Comparison of ENCODE assay signal across 10 mouse cellular contexts in the genomic region with DNA sequence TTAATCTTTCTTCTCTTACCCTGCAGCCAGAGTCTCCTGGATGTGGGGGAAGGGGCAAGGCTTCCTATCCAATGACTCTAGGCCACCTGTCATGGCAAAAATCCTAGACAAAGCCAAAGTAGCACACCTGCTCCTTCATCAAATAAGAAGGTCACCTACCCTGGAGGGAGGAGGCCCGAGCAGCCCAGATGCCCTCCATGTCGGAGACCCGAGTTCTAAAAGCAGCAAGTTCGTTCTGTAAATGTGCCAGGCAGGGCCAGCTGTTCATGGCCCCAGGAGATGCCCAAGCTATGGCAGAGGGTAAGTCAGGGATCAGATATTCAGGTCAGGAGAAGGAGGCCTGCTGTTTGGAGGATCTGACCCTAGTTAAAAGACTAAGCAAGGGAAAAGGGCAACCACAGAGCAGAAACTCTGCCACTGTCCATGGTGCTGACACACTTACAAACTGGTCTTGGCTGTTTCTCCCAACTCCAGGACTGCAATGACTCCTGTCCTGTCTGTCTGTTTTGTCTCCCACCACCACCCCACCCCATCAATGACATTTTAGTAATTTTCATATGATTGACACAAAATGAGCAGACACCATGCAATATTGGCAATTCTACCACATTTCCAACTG.
DNase-seq lines count a peak whose midpoint lies in the region; ATAC-seq and TF ChIP-seq lines count a peak whose summit lies in the region.
"Had no signal": no experiment of that assay in that cellular context is flagged by ENCODE, and none has a peak within 500 bp of the region (broad histone marks: within the 10 kb centered on the region; RNA-seq: fewer than 3 reads in every experiment).

No protein-coding gene starts in this region.

- intact Hi-C loops in gastrocnemius, adult 2 months (cut with DNase I) = no loop called here

- H3K27me3 ChIP-seq in kidney, embryonic 14.5 days (ENCODE audit: control insufficient read depth, insufficient read depth, low read length) = peaks cover 3% of the 10 kb centered on the region; the same call in 1 of the 2 replicates
- peaks cover 93% of the 10 kb centered on the region for H3K27me3 ChIP-seq in CH12.LX (replicated peaks)

- H3K9ac ChIP-seq in kidney, embryonic 14.5 days (ENCODE audit: low read depth, low read length) = no peak overlapping the region
- no peak overlapping the region for H3K9ac ChIP-seq in CH12.LX (ENCODE audit: insufficient read depth, low read depth)

- no peak for TF ChIP-seq CTCF in CH12.LX (conservative IDR thresholded peaks at IDR 0.05 in 1 of 2, IDR thresholded peaks at IDR 0.05 in 1 of 2; ENCODE audit: low read depth in 2 of 2, low read length in 2 of 2)
- TF ChIP-seq CTCF in gastrocnemius, adult 2 months (IDR thresholded peaks at IDR 0.05) = no peak

- dilution Hi-C loops in CH12.LX (cut with MboI; ENCODE audit: extremely low pct_ligation_motif_present, extremely low pct_unique_long_range_greater_than_20kb, low sequenced_read_pairs) = no loop called here

- no peak for TF ChIP-seq RAD21 in CH12.LX (IDR thresholded peaks at IDR 0.05; ENCODE audit: low read depth, low read length)

- DNase-seq in kidney, adult 18-20 months = peak; percentile 6
- DNase-seq in CH12.LX (ENCODE audit: extremely low read depth) = peak; percentile 25
- DNase-seq in WW6 (ENCODE audit: low read depth, low spot score) = peak; percentile 9
- DNase-seq in forelimb bud, embryonic 11.5 days (ENCODE audit: low read depth, low spot score) = peak; percentile 80
- DNase-seq in spleen, adult 12 weeks (ENCODE audit: low spot score) = no peak
- DNase-seq in gastrocnemius, adult 2 months = no peak
- DNase-seq in layer of hippocampus, adult 9-11 months = no peak

- no peaks in the 10 kb centered on the region for H3K36me3 ChIP-seq in kidney, embryonic 14.5 days (ENCODE audit: control insufficient read depth, insufficient read depth, low read length)
- H3K36me3 ChIP-seq in CH12.LX (replicated peaks in 1 of 2; ENCODE audit: control insufficient read depth in 1 of 2, insufficient read depth in 1 of 2, low read length in 1 of 2) = no peaks in the 10 kb centered on the region

- in situ Hi-C loops in CH12.LX (cut with MboI; ENCODE audit: low pct_ligation_motif_present, low pct_unique_long_range_greater_than_20kb, low sequenced_read_pairs) = no loop called here

- ATAC-seq in kidney, embryonic 14.5 days (ENCODE audit: low FRiP score, low TSS enrichment) = no peak
- ATAC-seq: intestine, embryonic 16.5 days had no signal

- no peaks in the 10 kb centered on the region for H3K9me3 ChIP-seq in kidney, embryonic 14.5 days (ENCODE audit: control insufficient read depth, low read length)
- H3K9me3 ChIP-seq in CH12.LX (replicated peaks; ENCODE audit: low read length) = no peaks in the 10 kb centered on the region

- no peaks in the 10 kb centered on the region for H3K4me1 ChIP-seq in kidney, embryonic 14.5 days (ENCODE audit: control insufficient read depth, insufficient read depth, low read length)
- H3K4me1 ChIP-seq in CH12.LX (ENCODE audit: control insufficient read depth in 1 of 2, insufficient read depth in 2 of 2) = no peaks in the 10 kb centered on the region

- no peak for TF ChIP-seq POLR2A in CH12.LX (IDR thresholded peaks at IDR 0.05; ENCODE audit: low read depth, low read length)

- H3K4me3 ChIP-seq in kidney, embryonic 14.5 days (ENCODE audit: low read length) = no peak overlapping the region
- H3K4me3 ChIP-seq in CH12.LX (replicated peaks in 1 of 3; ENCODE audit: low read depth in 2 of 3, low read length in 2 of 3, poor library complexity in 1 of 3) = no peak overlapping the region
- no peak overlapping the region for H3K4me3 ChIP-seq in gastrocnemius, adult 2 months

- 89% methylated on average over 4 of the region's 4 CpGs for WGBS in kidney, embryonic 14.5 days

- no peak overlapping the region for H3K27ac ChIP-seq in kidney, embryonic 14.5 days (ENCODE audit: low read depth, low read length)
- no peak overlapping the region for H3K27ac ChIP-seq in CH12.LX (ENCODE audit: insufficient read depth, low read depth)
- H3K27ac ChIP-seq in gastrocnemius, adult 2 months = no peak overlapping the region
- H3K27ac ChIP-seq: macrophage had no signal

- H3K4me2 ChIP-seq in kidney, embryonic 14.5 days (replicated peaks; ENCODE audit: low read depth, low read length) = no peak overlapping the region
- no peak overlapping the region for H3K4me2 ChIP-seq in CH12.LX (ENCODE audit: insufficient read depth, low read depth, poor library complexity, severe bottlenecking)

- no peak for TF ChIP-seq EP300 in CH12.LX (IDR thresholded peaks at IDR 0.05; ENCODE audit: low read length)

- no peaks in the 10 kb centered on the region for H3K79me2 ChIP-seq in CH12.LX (replicated peaks; ENCODE audit: control insufficient read depth, extremely low read depth, insufficient read depth, poor library complexity, severe bottlenecking)

TF ChIP-seq in CH12.LX, 34 proteins besides CTCF, POLR2A, EP300 and RAD21:
- TF ChIP-seq NRF1 (IDR thresholded peaks at IDR 0.05; ENCODE audit: low read depth, low read length) (no peak), CHD2 (IDR thresholded peaks at IDR 0.05; ENCODE audit: low read length) (no peak), HCFC1 (IDR thresholded peaks at IDR 0.05; ENCODE audit: low read depth, low read length) (no peak)

Comparison
In these comparisons a context has a peak if more than half of its experiments do, and no peak if none do; other contexts are left out.
1. DNase-seq: peak in kidney, adult 18-20 months (single experiment), CH12.LX (single experiment), WW6 (single experiment) and forelimb bud, embryonic 11.5 days (single experiment); none in spleen, adult 12 weeks (single experiment), gastrocnemius, adult 2 months (single experiment) and layer of hippocampus, adult 9-11 months (single experiment).